Mouse (Mus musculus) lung, embryonic 15.5 days (tissue): ENCODE measurements around the gene Birc7. TPM values are rescaled to one million over a fixed set of nuclear protein-coding genes. Genes with fewer than 3 reads are reported as not detected.
A peak's percentile ranks its signal among the peaks of the same experiment; 100 is the strongest.

Experiments
- ATAC-seq: fragments of 200-750 bp; cut with Nextera tagmentation; 2 replicates; pipeline ENCODE4 v1.8.0; 2017; ENCODE audit warnings: moderate number of reproducible peaks, borderline replicate concordance; ENCODE audit not compliant: low FRiP score, low TSS enrichment; ENCODE audit errors: extremely low read depth
- H3K27ac ChIP-seq: fragments of 300-500 bp; sonication (generic); 2 replicates; pipeline ENCODE4 v1.5.1; 2015; ENCODE audit warnings: moderate library complexity, mild to moderate bottlenecking, inconsistent platforms
- H3K27me3 ChIP-seq: fragments of 300-500 bp; sonication (generic); 2 replicates; pipeline ENCODE4 v1.6.1; 2015; ENCODE audit warnings: inconsistent platforms
- H3K36me3 ChIP-seq: fragments of 300-500 bp; sonication (generic); 2 replicates; pipeline ENCODE4 v1.6.1; 2015; ENCODE audit warnings: inconsistent platforms
- H3K4me1 ChIP-seq: fragments of 300-500 bp; sonication (generic); 2 replicates; pipeline ENCODE4 v1.6.1; 2015; ENCODE audit warnings: inconsistent platforms
- H3K4me2 ChIP-seq: fragments of 300-500 bp; sonication (generic); 2 replicates; pipeline ENCODE4 v1.6.1; 2015; ENCODE audit warnings: inconsistent platforms, mild to moderate bottlenecking, moderate library complexity
- H3K4me3 ChIP-seq: fragments of 300-500 bp; sonication (generic); 2 replicates; pipeline ENCODE4 v1.5.1; 2015; ENCODE audit warnings: mild to moderate bottlenecking, inconsistent platforms
- H3K9ac ChIP-seq: fragments of 300-500 bp; sonication (generic); 2 replicates; pipeline ENCODE4 v1.6.1; 2015; ENCODE audit warnings: inconsistent platforms
- H3K9me3 ChIP-seq: fragments of 300-500 bp; sonication (generic); 2 replicates; pipeline ENCODE4 v1.6.1; 2016; ENCODE audit warnings: inconsistent platforms
- WGBS: fragments of 180-500 bp; shearing (Covaris S2); methylation state at CpG from one replicate; pipeline ENCODE4 v1.1.7; 2015; 5-methylcytosine and 5-hydroxymethylcytosine counted together
- polyA plus RNA-seq: library from polyadenylated mRNA; unstranded; fragments of >200 nt; fragmentation: Nextera tagmentation; extraction: Ambion mirVana; gene quantifications from 2 replicates; pipeline ENCODE4 v1.2.1, GENCODE M21; 2015

Birc7 gene
- polyA plus RNA-seq, 1 experiment from 2014 or later: 0.12 TPM

DNA sequence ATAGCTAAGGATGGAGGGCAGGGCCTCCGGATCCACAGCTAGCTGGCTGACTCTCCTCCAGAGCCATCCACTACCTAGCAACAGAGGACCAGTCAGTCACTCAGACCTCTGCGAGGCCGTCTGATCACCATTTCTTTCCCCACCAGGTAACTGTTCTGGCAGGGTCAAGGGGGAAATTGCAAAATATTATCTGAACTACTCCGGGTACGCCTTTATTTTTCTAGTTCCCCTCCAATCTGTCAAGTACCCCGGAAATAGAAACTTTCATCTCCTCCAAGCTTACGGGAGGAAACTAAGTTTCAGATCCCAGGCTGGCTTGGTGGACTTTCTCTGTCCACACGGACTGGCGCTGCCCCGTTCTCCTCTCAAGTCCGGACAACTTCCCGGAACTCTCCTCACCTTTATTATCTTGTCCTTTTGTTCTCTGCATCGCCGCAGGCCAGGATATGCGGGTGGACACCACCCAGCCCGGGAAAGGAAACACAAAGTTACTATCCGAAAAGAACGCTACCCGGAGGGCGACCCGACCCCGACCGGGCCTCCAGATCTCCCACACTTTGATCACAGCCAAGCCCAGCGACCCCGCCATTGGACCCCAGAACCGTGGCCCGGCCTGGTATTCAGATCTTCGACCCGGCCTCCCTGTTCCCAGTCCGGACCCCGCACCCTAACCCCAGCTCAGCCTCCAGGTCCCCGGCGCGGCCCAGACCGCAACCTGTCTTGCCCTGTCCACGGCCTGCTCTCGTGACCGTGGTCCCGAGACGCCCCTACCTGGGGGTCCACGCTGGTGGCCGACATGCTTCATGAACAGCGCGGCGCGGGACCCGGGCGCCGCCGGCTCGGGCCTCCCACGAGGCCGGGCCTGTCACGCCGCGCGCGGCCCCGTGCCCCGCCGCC, 8.7 kb upstream of the Birc7 start:
- no peaks in the 10 kb centered on the region for H3K9me3 ChIP-seq
- H3K4me1 ChIP-seq: peaks cover 18% of the 10 kb centered on the region
- peak overlapping the region; percentile 37; the same call in 1 of the 2 replicates for H3K27ac ChIP-seq
- peak; percentile 1 for ATAC-seq
- H3K9ac ChIP-seq: peak overlapping the region; percentile 89
- no peaks in the 10 kb centered on the region for H3K27me3 ChIP-seq
- peak overlapping the region; percentile 71 for H3K4me3 ChIP-seq
- under 1% methylated on average over 61 of the region's 61 CpGs for WGBS
- peaks cover 30% of the 10 kb centered on the region; the same call in 1 of the 2 replicates for H3K36me3 ChIP-seq
- H3K4me2 ChIP-seq: peak overlapping the region; percentile 65

DNA sequence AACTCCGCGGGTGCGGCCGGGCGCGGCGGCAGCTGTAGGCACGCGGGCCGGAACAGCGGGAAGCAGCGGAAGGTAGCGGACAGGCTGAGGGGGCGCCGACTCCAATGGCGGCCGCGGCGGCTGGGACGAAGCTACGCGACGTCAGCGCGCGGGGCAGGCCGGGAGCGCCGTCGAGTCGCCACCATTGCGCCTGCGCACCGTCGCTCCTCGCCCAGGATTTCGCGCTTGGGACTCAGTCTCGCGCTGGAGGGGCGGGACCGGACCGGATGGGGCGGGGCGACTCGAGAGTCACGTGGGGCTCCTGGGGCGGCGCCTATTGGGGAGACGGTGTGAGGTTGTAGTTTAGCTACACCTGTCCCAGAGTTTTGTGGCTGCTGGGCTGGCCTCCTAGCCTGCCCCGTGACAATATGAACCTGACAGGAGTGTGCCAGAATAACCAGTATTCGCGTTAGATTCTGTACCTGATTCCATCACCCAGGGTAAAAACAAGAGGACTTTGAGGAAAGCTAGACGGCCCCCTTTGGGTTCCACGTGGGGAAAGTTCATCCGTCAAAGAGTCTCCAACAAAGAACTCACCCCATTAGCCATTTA, 7.9 kb upstream of the Birc7 start, which contains the start of gene Ythdf1:
Gene Ythdf1, minus strand, starts transcription at position 140 of the 591 bp plus-strand sequence.
- H3K9ac ChIP-seq: peak within 1 kb of the TSS; percentile 89
- no peaks in the 10 kb centered on the region for H3K27me3 ChIP-seq
- peak within 1 kb of the TSS; percentile 65 for H3K4me2 ChIP-seq
- H3K9me3 ChIP-seq: no peaks in the 10 kb centered on the region
- H3K27ac ChIP-seq: peak within 1 kb of the TSS; percentile 37; the same call in 1 of the 2 replicates
- ATAC-seq: peak; percentile 92
- H3K4me3 ChIP-seq: peak within 1 kb of the TSS; percentile 71
- peaks cover 24% of the 10 kb centered on the region; the same call in 1 of the 2 replicates for H3K36me3 ChIP-seq
- H3K4me1 ChIP-seq: peaks cover 17% of the 10 kb centered on the region
- under 1% methylated on average over 56 of the region's 56 CpGs for WGBS

GRCm38 (mm10) chr2:180922739-180923138, 6.1 kb upstream of the Birc7 start:
- Histone ChIP-seq H3K36me3 (peaks cover 9% of the 10 kb centered on the region; the same call in 1 of the 2 replicates), H3K4me2 (no peak overlapping the region), H3K9ac (no peak overlapping the region), H3K9me3 (no peaks in the 10 kb centered on the region), H3K4me3 (no peak overlapping the region), H3K27me3 (no peaks in the 10 kb centered on the region), H3K4me1 (peaks cover 11% of the 10 kb centered on the region), H3K27ac (no peak overlapping the region)
- 84% methylated on average over 6 of the region's 6 CpGs for WGBS
- no peak for ATAC-seq

DNA sequence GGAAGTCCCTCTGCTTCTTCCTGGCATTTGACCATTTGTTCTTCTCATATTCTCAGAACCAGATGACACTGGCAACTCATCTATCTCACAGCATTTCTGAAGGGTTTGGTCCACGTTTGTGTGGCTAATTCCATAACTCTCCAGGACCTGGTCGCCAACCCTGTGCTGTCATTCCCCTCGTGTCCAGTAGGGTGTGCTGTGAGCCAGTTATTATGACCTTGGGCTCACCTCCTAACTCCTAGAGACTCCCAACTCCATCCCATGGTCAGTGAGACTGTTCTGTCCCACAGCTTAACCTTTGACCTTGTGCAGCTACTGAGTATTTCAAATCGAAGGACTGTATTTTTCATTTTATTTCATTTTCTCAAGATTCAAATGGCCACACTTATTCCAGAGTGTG, 3.6 kb upstream of the Birc7 start:
- H3K4me2 ChIP-seq: no peak overlapping the region
- H3K9ac ChIP-seq: no peak overlapping the region
- ATAC-seq: no peak
- H3K27ac ChIP-seq: no peak overlapping the region
- H3K9me3 ChIP-seq: no peaks in the 10 kb centered on the region
- peaks cover 4% of the 10 kb centered on the region; the same call in 1 of the 2 replicates for H3K4me1 ChIP-seq
- WGBS: 3% methylated on average over 4 of the region's 4 CpGs
- no peak overlapping the region for H3K4me3 ChIP-seq
- H3K36me3 ChIP-seq: no peaks in the 10 kb centered on the region
- no peaks in the 10 kb centered on the region for H3K27me3 ChIP-seq

- Histone ChIP-seq H3K4me2 (no peak overlapping the region), H3K27ac (no peak overlapping the region), H3K4me3 (no peak overlapping the region), H3K9me3 (no peaks in the 10 kb centered on the region), H3K36me3 (peaks cover 2% of the 10 kb centered on the region; the same call in 1 of the 2 replicates), H3K4me1 (no peaks in the 10 kb centered on the region), H3K27me3 (no peaks in the 10 kb centered on the region), H3K9ac (no peak overlapping the region)
- WGBS: 81% methylated on average over 1 of the region's 1 CpGs
- 0 out of 2 replicates have a peak, but pooled peaks have one; percentile 15 for ATAC-seq
These were observed 3.6 kb downstream of the Birc7 start for GRCm38 (mm10) chr2:180932418-180932817.

DNA sequence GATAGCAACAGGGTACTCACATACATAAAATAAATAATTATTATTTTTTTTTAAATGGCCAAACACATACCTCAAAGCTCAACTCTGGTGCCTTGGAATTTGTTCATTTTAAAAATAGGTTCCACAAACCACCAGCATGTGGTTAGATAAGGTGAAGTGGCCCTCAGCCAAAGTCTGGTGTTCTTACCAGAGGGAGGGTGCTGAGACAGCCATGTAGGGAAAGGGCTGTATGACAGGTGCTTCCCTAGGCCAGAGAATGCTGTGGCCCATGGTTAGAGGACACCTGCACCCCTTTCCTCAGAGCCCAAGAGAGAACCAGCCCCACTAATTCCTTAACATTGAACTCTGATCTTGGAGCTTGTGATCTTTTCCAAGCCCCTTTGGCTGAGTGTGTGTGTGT, 11.4 kb downstream of the Birc7 start:
- H3K4me1 ChIP-seq: no peaks in the 10 kb centered on the region
- ATAC-seq: no peak
- no peak overlapping the region for H3K4me3 ChIP-seq
- no peaks in the 10 kb centered on the region for H3K27me3 ChIP-seq
- no peak overlapping the region for H3K27ac ChIP-seq
- H3K4me2 ChIP-seq: no peak overlapping the region
- H3K36me3 ChIP-seq: peaks cover 12% of the 10 kb centered on the region; the same call in 1 of the 2 replicates
- H3K9me3 ChIP-seq: no peaks in the 10 kb centered on the region
- no peak overlapping the region for H3K9ac ChIP-seq

DNA sequence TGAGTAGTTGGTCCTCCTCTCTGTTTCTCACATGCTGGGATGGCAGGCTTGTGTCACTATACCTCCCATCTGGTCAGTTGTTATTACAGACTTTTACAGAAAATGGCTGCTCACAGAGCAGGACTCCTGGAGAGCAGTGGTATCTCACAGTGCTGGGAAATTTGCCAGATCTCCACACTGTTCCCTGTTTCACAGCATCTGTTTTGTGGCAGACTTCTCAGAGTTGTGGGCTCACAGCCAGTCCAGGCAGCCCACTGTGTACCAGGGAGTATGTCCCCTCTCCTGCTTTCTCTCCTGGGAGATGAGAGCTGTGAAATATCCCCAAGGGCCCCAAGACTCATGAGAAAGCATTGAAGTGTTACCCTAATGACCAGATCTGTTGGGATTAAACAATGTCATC, 13.0 kb downstream of the Birc7 start:
- H3K36me3 ChIP-seq: peaks cover 10% of the 10 kb centered on the region; the same call in 1 of the 2 replicates
- H3K9me3 ChIP-seq: no peaks in the 10 kb centered on the region
- no peaks in the 10 kb centered on the region for H3K27me3 ChIP-seq
- no peak overlapping the region for H3K4me2 ChIP-seq
- 0 out of 2 replicates have a peak, but pooled peaks have one; percentile 6 for ATAC-seq
- H3K27ac ChIP-seq: no peak overlapping the region
- no peaks in the 10 kb centered on the region for H3K4me1 ChIP-seq
- H3K4me3 ChIP-seq: no peak overlapping the region
- no peak overlapping the region for H3K9ac ChIP-seq

- Histone ChIP-seq H3K4me2 (no peak overlapping the region), H3K9ac (no peak overlapping the region), H3K27me3 (peaks cover 8% of the 10 kb centered on the region; the same call in 1 of the 2 replicates), H3K4me3 (no peak overlapping the region), H3K4me1 (peaks cover 15% of the 10 kb centered on the region), H3K9me3 (no peaks in the 10 kb centered on the region), H3K36me3 (no peaks in the 10 kb centered on the region), H3K27ac (no peak overlapping the region)
- no peak for ATAC-seq
- 37% methylated on average over 1 of the region's 1 CpGs for WGBS
These were observed 21.1 kb downstream of the Birc7 start for GRCm38 (mm10) chr2:180949947-180950346.

- ATAC-seq: peak; percentile 47; the same call in 1 of the 2 replicates
- Histone ChIP-seq H3K9me3 (no peaks in the 10 kb centered on the region), H3K36me3 (no peaks in the 10 kb centered on the region), H3K4me3 (peak overlapping the region; percentile 54), H3K9ac (peak overlapping the region; percentile 50), H3K27me3 (peaks cover 25% of the 10 kb centered on the region), H3K27ac (peak overlapping the region; percentile 83), H3K4me1 (peaks cover 24% of the 10 kb centered on the region), H3K4me2 (peak overlapping the region; percentile 61)
- WGBS: 11% methylated on average over 9 of the region's 9 CpGs
These were observed 23.9 kb downstream of the Birc7 start for GRCm38 (mm10) chr2:180952731-180953171.

DNA sequence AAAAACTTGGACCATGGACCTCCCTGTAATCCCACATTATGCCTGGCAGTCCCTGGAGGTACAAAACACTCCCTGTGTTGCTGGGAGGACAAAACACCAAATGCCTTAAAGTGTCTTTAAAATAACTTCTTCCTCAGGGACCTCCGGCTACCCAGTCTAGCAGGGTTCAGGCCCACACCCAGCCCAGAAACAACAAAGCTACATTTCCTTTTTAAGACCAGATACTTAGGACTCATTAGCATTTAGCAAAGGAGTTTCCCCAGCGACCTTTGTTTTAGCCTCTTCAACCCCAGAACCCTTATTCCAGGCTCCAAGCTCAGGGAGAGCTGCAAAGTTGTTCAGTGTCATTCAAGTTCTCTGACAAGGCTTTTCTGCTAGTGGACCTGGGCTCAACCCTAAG, 24.8 kb downstream of the Birc7 start:
- H3K4me2 ChIP-seq: peak overlapping the region; percentile 61
- H3K4me1 ChIP-seq: peaks cover 24% of the 10 kb centered on the region
- H3K4me3 ChIP-seq: peak overlapping the region; percentile 54
- peaks cover 25% of the 10 kb centered on the region for H3K27me3 ChIP-seq
- ATAC-seq: no peak
- H3K9ac ChIP-seq: peak overlapping the region; percentile 50
- WGBS: 14% methylated on average over 2 of the region's 2 CpGs
- H3K36me3 ChIP-seq: no peaks in the 10 kb centered on the region
- H3K9me3 ChIP-seq: no peaks in the 10 kb centered on the region
- peak overlapping the region; percentile 83 for H3K27ac ChIP-seq

- peak; percentile 96 for ATAC-seq
- peak within 1 kb of the TSS; percentile 83 for H3K27ac ChIP-seq
- H3K36me3 ChIP-seq: no peaks in the 10 kb centered on the region
- H3K4me1 ChIP-seq: peaks cover 26% of the 10 kb centered on the region
- peak within 1 kb of the TSS; percentile 54 for H3K4me3 ChIP-seq
- WGBS: 1% methylated on average over 52 of the region's 52 CpGs
- peak within 1 kb of the TSS; percentile 61 for H3K4me2 ChIP-seq
- H3K9me3 ChIP-seq: no peaks in the 10 kb centered on the region
- peak within 1 kb of the TSS; percentile 50 for H3K9ac ChIP-seq
- H3K27me3 ChIP-seq: peaks cover 25% of the 10 kb centered on the region
These were observed 25.5 kb downstream of the Birc7 start, which contains the start of gene Nkain4 for GRCm38 (mm10) chr2:180954061-180955047. TSS of gene Nkain4 (minus strand) at chr2:180954699.
